Mouse (Mus musculus) left cerebral cortex, postnatal 14 days (tissue): ENCODE measurements around the gene Rbms1. TPM values are rescaled to one million over a fixed set of nuclear protein-coding genes. Genes with fewer than 3 reads are reported as not detected.
A peak's percentile ranks its signal among the peaks of the same experiment; 100 is the strongest.

Experiments
- DNase-seq, 2 experiments: peaks; one replicate each; pipeline ENCODE4 v3.0.0; 2021 to 2022; ENCODE audit warnings: low spot score in 2 of 2, mixed read lengths in 1 of 2
- intact Hi-C: fragments of 180-260 bp; cut with DNase I; formaldehyde crosslinking; loops from one replicate; pipeline ENCODE4 v1.15.1; 2025
- total RNA-seq, 2 experiments: library from RNA; stranded (reverse); gene quantifications; 2 replicates each; pipeline ENCODE4 v1.2.3; 2021

Rbms1 gene
- total RNA-seq, 2 experiments from 2014 or later: 23.8 to 24.8 TPM

DNA sequence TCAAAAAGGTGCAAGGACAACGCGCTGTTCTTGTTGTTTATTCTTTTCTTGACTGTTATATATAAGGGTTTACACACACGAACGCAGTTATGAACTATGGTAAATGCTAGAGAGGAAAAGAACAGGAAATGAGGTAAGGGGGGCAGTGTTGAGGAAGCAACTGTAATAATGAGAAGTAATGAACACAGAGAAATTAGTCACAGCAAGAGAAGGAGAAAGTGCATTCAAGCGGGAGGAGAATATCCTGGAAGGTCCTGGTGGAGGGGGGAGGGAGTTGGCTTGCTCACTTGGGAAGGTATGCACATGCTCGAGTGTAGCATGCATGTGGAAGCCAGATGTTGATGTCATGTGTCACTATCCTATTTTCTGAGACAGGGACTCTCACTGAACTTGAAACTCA lies 39.9 kb downstream of the Rbms1 start:
- intact Hi-C loops: no loop called here
- no peak for DNase-seq

DNA sequence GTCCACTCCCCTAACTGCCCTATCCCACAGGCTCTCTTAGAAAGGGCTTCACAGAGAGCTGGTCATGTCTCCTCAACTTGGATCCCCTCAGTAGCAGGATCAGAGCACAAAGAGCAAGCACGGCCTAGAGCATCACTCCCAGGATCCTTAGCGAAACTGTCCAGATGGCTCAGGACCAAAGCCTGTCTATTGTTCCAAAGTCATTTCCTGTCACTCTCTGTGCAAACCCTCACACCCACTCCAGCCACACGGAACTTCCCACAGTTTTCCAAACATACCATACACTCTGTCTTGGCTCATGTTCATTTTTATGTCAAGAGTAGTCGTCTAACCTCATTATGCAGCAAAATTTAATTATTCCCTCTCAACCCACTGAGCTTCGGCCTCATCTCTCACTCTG lies 40.6 kb downstream of the Rbms1 start:
- intact Hi-C loops: no loop called here
- no peak for DNase-seq

DNA sequence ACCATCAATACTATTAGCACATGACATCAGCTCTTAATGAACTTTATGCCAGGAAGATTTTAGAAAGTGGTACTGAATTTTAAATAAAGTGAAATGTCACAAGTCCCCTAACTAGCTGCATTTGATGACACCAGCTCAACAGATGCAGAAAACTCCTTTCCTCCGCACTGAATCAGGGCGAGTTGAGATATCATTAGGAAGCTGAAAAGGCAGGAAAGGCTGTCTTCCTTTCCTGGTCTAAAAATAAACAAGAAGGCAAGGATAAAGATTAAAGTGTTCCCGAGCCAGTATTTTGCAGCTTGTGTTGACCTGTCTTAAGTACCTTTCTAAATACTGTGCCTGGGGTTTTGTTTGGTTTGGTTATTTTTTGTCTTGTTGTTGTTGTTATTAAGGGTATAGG lies 42.9 kb downstream of the Rbms1 start:
- intact Hi-C loops: no loop called here
- DNase-seq: no peak

DNA sequence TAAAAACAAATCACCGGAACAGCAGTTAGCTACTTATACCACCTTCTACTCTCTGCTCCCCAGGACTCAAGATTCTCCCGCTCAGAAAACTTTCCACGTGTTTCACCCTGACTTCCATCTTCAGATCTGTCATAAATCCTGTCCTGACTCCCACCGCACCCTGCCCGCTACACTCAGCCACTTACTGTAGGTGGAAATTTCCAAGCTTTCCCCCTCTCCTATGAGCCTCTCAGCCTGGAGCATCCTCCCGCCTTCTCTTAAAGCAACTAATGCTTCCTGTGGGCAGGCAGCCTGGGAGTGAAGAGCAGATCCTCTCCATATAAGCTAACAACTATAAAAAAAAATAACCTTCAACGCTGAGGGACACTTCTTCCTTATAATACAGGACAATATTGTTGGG lies 44.6 kb downstream of the Rbms1 start:
- no peak for DNase-seq
- intact Hi-C loops: no loop called here

DNA sequence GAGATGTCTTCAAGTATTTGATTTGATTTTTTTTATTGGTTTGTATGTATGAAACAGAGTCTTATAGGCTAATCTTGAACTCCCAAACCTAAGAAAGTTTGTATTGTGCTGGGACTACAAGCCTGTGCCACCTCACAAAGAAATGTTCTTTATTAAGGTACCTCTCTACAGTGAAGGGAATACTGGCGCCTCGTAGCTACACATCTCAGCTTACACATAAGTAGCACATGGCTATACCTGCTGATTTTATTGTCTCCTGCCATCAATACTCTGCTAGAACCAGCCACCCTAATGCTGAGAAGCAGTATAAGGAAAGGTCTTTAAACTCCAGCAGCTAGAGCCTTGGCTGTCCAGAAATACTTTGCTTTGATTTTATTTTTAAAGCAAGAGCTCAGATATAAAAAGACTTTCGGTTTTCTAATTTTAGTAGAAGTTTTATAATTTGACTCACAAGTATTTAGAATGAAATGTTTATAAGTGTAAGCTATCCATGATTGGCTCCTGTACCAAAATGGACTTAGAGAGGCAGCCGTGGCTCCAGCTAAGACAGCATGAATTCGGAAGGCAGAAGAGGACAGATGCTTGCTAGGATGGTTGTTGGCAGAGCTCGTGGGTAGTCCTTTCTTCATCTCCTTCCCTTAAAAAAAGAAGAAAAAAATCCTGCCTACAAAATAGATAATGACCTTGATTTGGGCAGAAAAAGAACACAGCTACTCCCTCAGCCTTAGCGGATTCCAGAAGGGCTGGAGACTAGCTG lies 48.3 kb downstream of the Rbms1 start:
- peak in 1 of 2 experiments; percentile 31 for DNase-seq
- intact Hi-C loops: no loop called here

DNA sequence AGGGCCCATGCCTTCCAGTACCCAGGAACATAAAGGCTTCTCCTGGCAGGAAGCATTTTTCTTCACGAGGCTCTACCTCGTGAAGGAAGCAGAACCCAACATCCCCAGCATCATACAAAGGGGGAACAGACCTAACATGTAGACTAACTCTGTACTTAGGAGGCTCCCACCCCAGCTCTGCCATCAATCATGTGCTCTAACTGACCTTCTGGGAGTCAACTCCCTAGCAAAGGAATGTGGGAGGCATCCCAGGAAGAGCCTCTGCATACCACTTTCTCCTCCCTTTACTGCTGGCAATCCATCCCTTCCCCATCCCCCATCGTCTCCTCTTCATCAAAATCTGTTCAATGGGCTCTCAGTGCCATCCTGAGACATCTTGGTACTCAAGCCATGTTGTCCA lies 49.7 kb downstream of the Rbms1 start:
- intact Hi-C loops: no loop called here
- no peak for DNase-seq

DNA sequence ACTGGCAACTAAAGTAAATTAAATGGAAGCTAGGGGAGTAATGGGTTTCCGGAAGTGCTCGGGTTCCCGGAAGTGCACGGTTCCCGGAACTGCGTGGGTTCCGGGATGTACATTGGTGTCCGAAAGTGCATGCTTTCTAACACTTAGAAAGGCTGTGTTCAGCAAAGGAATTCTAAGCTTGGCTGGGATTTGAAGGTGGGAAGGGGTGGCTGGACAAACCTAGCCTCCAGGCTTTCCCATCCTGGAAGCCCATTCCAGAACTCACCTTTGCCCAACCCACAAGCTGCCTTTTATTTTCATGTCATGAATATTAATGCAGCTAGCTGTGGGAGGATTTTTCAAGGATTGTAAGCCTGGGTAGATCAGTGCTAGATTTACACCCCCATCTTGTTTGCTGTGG lies 51.3 kb downstream of the Rbms1 start:
- DNase-seq: no peak
- intact Hi-C loops: no loop called here

DNA sequence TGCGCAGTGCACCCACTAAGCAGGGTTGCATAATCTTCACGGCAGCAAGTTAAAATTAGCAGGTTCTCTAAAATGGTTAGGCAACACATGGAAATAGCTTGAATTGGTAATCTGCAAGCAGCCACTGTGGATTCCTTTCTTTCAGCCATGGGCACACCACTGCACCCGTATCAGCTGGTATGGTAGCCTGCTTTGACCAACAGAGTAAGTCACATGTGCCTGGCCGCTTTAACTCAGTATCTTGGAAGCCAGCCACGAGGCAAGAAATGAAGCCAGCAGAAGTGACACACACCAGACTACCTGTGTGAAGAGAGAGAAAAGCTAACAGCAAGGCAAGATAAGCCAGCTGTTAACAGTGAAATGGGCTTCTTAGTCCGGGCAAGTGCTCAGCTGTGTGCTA lies 52.2 kb downstream of the Rbms1 start:
- intact Hi-C loops: no loop called here
- DNase-seq: peak; percentile 24 to 53

DNA sequence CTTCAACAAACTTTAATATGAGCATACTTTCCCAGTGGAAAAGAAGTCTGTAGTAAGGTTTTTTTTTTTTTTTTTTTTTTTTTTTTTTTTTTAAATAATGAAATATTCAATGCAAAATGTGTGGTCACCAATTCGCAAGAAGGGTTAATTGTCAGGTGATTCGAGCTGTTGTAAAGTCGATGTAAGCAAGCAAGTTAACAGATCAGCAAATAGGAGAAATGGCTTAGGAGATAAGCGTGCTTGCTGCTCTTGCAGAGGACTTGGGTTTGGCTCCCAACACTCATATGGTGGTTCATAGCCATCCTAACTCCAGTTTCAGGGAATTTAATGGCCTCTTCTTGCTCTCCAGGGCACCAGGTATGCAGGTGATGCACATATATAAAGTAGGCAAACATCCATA lies 54.4 kb downstream of the Rbms1 start:
- intact Hi-C loops: loop anchor here (10.0 kb wide), 1 partner anchor 496 kb away; no protein-coding TSS in a partner anchor
- no peak for DNase-seq

DNA sequence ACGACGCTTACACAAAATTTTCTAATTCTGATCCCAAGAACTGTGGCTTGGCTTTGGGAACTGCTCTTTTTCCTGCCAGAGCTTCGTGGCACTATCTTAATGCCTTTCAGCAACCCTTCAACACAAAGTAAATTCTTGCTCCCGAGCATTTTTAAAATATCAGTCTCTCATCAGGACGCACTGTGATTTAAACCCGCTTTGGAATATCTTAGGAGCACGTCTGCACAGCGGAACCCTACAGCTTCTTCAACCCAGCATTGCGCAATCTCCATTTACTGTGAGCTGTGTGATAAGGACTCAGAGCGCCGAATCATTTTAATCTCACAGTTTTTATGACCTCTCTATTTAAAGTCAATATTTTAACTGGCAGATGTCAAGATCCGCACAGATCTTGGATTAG lies 54.9 kb downstream of the Rbms1 start:
- intact Hi-C loops: loop anchor here (10.0 kb wide), 1 partner anchor 497 kb away; no protein-coding TSS in a partner anchor
- DNase-seq: no peak

DNA sequence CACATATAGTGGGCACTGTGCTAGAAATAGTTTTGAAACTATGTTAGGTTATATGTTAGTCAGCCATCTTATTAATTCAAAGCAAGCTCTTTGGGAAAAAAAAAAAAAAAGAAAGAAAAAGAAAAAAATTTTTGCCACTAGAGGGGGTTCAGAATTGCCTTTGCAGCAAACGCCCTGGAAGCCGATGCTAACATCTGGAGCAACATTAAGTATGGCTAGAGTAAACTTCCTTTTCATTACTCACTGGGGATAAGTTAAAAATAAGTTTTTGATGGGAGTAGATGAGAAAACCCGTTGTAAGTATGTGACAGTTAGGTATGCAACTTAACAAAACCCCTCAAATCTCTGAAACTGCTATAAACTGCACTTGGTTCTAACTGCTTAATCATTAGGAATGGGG lies 57.7 kb downstream of the Rbms1 start:
- DNase-seq: no peak
- intact Hi-C loops: loop anchor here (10.0 kb wide), 1 partner anchor 500 kb away; no protein-coding TSS in a partner anchor

DNA sequence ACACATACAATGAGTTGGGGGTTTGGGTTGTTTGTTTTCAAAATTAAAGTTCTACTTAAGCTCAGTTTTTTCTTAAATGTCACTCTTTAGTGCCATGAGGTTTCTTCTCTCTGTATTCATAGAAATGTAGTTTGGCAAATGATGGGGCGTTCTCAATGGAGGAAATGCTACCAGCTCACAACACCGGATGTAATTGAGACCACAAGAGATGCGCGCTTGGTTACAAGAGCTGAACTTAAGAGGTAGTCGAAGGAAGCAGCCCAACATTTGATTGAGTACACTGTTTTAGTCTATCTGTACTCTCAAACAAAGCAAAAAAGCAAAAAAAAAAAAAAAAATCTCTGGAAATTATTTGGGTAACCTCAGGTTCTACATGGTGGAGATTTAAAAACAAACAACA lies 58.9 kb downstream of the Rbms1 start:
- no peak for DNase-seq
- intact Hi-C loops: loop anchor here (10.0 kb wide), 1 partner anchor 501 kb away; no protein-coding TSS in a partner anchor

DNA sequence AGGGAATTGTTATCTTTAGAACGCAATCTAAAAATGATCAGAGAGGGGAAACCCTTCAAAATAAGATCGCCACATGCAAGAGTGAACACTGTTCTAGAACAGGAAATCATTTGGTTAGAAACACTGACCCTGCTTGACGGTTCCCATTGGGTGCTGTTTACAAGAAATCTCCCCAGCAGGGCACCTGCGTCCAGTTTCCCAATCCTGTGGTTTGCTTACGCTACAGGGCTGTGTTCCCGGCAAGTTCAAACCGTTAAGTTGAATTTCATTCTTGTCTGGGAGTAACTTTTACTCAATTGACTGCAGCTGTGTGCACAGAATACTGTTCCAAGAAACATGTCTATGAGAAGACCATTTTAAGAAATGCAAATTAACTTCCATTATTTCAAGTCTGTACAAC lies 59.5 kb downstream of the Rbms1 start:
- intact Hi-C loops: loop anchor here (10.0 kb wide), 1 partner anchor 501 kb away; no protein-coding TSS in a partner anchor
- DNase-seq: no peak

DNA sequence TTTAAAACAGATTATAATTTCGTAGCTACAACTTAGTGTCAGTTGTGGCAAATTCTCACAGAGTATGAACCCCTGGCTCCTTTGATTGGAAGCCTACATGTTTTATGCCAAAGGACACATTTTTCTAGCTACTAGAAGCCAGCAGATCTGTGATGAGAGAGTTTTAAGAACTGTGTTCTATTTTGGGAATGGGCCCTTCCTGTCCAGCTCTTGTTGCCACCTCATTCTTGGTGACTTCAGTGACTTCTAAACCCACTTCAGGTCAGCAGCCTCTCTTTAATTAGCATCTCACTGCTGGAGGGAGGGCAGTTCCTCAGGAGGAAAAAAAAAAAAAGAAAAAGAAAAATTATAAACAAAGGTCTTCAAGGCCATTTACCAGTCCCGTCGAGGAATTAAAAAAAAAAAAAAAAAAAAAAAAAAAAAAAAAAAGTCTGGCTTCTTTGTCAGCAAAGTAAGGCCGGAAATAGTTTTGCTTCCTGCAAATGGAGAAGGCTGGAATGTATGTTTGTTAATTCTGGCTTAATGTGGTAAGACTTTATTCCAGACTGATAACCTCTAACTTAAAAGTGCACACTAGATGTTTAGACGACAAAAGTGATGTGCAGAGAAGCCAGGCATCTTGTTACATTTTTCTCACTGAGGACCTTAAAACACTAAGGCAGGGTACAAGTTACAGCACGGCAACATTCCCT lies 60.4 kb downstream of the Rbms1 start:
- intact Hi-C loops: loop anchor here (10.0 kb wide), 1 partner anchor 502 kb away; no protein-coding TSS in a partner anchor
- no peak for DNase-seq

DNA sequence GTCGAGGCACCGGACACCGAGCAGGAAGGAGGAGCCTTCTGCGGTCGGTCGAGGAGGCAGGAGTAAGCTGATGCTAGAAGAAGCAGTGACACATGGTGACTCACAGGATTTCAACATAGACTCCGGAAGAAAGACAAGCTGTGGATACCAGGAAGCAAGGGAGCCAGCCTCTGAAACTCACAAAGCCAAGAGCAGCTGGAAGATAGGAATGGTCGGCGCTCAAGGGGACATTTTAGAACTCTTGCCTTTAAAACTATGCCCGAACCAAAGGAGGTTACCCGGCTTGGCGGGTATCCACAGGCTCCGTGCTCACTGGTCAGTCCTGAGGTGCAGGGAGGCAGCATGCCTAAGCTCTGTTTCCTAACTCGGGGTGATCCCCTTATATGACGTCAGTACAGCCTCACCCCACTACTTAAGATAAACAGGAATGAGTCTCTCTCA lies 61.5 kb downstream of the Rbms1 start:
- peak; percentile 23 to 25 for DNase-seq
- intact Hi-C loops: loop anchor here (10.0 kb wide), 1 partner anchor 503 kb away; no protein-coding TSS in a partner anchor

DNA sequence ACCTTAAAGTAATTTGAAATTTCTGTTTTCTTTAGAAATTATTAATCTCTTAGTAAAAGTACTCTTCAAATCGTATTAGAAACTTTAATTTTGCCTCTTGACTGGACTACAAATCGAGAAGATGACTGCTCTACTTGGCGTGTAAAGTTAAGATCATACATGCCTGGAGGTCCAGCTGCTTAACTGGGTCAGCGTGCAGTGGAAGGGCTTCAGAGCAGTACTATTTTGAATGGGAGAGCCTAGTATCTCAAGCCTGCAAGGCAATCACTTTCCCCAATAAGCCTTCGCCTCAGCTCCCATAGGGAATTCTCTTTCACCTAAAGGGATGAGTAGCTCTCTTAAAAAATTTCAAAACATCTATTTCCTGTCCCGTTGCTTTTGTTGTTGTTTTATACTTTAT lies 62.0 kb downstream of the Rbms1 start:
- DNase-seq: no peak
- intact Hi-C loops: loop anchor here (10.0 kb wide), 1 partner anchor 504 kb away; no protein-coding TSS in a partner anchor

DNA sequence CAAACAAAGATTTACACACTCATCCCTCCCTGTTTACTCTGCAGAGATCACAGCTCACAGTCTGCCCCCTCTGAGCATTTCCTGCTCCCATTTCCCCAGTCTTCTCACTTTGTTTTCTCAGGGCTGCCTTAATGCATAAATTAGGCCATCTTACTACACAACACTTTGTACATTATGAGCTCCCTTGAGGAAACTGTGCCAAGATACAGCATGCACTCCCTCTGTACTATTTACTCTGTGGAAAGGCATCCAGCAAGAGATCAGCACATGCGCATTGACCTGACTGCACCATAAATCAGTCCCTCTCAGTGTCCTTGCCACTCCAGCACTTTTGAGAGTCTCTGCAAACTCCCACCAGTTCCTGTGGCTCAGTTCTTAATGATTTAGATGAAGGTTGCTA lies 70.0 kb downstream of the Rbms1 start:
- no peak for DNase-seq
- intact Hi-C loops: no loop called here

DNA sequence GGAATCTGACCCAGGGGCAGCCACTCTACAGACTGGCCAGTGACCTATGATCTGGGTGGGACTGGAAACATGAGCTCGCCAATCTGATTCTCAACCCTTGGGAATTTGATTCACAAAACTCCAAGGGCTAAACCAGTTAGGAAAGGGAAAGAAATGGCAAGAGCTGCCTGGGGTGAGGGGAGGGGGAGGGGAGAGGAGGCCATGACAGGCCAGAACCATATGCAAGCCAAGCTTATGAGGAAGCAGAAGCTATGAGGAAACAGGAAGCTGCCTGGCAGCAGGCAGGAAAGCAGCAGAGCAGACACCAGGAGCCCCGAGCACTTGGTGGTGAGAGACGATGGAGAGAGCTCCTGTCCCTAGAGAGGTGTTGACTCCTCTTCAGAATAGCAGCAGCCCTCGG lies 79.1 kb downstream of the Rbms1 start:
- intact Hi-C loops: no loop called here
- DNase-seq: no peak

DNA sequence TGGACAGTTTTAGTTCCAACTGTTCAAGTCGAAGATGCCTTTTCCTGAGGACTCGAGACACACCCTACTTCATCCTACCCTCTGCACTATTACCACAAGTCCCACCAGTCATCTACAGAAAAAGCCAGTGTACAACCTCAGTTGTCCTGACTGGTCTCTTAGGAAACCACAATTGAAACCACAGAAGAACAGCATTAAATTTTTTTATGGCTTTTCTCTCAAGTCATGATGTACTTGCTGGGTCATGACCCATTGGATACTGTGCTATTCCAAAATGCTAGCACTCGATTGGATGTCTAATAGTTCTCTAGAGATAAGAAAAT lies 80.0 kb downstream of the Rbms1 start:
- DNase-seq: no peak
- intact Hi-C loops: no loop called here

DNA sequence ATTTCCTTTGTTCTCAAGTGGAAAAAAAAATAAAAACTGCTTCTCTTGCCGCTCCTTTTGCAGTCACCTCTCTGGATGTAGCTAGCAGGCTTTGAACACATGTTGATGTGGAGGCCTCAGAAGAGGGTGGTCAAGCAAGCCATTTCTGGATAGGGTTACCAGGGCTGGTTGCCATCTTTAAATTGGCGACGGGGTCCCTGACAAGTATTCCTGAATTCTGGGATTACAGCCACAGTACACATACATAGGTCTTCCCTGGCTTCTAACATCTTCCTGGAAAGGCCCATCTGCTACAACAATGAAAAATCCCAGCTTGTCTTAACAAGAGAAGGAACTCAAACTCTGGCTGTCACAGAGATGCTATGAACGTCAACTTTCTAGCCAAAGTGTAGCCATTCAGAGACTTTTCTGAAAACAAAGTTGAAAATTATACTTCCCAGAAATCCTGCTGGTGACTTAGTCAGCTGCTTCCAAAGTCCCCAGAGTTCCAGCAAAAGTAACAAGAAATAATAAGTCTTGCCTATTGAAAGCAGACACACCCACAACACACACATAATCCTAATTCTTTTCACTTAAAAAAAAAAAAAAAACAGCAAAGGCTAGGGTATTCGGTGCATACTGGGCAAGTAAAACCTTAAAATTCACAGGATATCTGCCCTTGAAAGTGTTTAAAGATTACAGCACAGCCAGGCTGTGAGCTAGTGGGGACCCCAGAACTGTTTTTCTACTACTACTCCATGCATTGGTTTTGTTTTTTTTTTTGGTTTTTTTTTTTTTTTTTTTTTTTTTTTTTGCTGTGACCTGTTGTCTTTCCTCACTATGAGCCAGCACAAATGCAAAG lies 80.6 kb downstream of the Rbms1 start:
- intact Hi-C loops: no loop called here
- DNase-seq: no peak
